Mouse (Mus musculus) thymus, postnatal 14 days (tissue): ENCODE results near the gene Sectm1b.
A peak's percentile ranks its signal among the peaks of the same experiment; 100 is the strongest.

ENCODE experiments used
- DNase-seq: peaks from one replicate; pipeline ENCODE4 v3.0.0; 2021

Sectm1b gene

DNA sequence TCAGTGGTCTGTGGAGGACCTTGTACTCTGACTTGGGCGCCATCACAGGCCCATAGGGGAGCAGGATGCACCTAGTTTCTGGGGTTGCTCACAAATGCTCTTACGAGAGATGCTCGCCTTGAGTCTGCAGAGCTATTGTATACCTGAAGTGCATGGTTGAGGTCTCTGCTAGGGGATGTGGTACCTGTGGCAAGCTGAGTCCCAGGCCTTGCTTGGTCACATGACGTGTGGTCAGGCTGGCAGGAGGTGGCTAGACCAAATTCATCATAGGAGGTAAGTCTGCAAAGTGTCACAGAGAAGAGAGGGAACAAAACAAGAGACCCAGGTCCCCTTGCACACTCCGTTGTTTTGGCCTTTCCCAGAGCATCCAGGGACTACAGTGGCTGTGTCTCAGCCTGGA, 43.9 kb downstream of the Sectm1b start:
- no peak for DNase-seq

DNA sequence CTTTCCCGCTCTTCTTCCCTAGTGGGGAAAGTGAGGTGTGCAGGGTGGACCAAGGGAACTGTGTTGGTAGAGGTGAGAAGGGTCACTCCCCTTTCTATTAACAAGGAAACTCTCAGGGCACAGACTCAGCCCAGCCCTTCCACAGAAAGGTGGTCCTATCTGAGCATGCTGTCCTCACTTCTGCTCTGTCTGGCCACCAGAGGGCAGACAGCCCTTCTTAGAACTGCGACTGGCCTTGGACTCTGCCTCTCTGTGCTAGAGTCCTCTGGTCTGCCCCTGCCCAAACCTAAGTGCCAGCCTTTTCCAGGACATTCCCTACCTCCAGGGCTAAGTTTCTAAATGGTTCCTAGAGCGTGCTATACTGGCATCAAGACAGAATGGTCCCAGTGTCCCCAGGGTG, 45.7 kb downstream of the Sectm1b start:
- DNase-seq: peak; percentile 60

DNA sequence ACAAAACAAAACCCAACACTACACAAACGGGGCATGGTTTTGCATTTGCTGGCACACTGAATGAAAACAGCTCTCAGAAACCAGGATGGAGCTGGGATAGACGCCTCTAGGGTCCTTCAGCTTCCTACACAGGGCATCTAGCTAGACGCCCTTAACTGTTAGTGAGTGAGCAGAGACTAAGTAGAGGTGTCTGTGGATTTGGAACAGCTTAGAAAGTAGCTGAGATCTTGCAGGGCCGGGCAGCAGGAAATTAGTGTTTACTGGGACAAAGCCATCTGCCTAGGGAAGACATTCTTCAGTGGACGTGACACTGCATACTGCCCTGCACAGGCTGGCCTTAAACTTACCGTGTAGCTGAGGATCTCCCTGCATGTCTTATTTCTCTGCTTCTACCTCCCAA, 47.9 kb downstream of the Sectm1b start:
- no peak for DNase-seq

DNA sequence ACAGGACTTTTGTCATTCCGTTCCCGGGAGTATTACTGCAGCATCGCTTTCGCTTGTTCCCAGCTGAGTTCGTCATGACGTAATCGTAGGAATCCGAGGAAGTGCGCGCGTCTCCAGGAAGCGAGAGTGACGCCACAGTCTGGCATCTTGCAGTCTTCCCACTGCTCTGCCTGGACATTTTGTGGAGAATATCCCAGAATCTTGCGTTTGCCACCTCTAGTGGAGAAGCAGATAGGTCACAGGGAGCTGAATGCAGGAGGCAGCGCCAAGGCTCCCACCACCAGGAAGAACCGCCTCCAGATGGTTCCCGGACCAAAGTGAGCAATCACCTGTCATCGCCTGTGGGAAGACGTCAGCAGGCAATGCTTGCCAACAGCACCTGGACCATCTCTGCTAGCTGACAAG, 48.5 kb downstream of the Sectm1b start:
- DNase-seq: no peak

DNA sequence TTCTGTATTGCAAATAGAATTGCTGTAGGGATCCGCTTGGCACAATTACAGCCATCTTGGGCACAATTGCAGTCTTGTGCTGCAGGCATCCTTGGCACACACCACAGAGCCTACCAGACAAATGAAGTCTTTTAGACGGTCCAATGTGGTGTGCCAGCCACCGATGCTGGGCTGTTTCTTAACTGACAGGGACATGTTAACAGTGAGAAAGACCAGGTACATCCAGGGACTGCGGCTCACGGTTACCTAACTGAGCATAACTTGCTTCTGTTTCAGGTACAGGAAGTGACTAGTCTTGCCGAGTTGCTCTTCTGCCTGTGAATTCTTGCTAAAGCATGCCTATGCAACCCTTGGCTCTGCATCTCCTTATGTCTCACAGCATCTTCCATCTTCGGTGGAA, 49.7 kb downstream of the Sectm1b start:
- no peak for DNase-seq

DNA sequence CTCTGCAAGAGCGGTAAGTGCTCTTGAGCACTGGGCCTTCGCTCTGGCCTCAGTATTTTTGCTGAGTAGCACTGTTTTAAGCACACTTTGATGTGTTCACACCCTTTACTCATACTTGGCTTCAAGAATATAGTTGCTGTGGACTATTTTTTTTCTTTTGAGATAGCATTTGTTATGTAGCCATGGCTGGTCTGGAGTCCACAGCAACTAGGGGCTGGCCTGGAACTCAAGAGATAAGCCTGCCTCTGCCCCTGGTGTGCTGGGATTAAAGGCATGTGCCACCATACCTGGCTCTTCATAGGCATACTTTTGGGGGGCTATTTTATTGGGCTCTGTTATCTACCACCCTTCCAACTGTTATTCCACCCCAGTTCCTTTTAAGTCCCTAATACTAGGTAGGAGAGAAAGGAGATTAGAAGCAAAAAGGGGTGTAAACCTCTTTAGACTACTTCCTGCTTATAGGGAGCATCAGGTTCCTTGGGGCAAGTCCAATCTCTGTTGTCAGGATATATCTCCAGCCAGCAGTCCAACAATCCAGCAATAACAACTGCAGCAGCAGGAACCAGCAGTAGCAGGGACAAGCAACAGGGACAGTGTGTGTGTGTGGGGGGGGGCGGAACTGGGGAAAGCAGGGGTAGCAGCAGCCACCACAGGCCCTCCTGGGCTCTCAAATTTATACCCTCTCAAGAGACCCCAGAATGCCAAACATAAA, 53.2 kb downstream of the Sectm1b start:
- no peak for DNase-seq

DNA sequence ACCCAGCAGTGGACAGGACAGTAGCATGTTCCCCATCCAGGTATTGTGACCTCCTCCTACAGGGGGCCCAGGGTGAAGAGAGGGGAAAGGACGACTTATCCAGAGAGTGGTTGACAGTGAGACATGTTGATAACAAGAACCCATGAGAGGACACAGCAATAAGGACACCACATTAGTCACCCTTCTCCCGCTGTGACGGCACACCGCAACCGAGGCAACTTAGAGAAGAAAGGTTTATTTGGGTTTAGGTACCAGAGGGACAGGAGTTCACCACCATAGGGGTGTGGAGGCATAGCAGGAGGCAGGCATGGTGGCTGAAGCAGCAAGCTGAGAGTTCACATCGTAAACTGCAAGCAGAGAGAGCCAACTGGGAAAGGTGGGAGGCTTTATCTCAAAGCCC, 57.2 kb downstream of the Sectm1b start:
- DNase-seq: no peak

DNA sequence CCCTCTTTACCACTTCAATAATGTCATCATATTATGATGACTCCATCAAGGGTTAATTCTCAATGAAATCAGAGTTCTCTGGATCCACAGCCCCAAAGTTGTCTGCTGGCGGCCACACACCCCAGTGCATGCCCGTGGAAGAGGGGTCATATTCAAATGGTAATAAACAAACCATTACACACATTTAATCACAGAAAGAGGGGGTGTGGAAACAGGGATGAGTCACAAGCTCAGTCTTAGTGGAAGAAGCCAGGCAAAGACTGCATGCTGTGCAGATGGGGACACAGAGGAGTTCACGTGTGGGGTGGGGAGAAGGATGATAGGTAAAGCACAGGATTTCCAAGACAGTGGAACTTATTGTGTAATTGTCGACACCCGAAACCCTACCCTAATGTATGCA, 59.1 kb downstream of the Sectm1b start:
- no peak for DNase-seq
